Mouse (Mus musculus): Measurements from ENCODE around the gene Rell1. TPM values are rescaled to one million over a fixed set of nuclear protein-coding genes. Genes with fewer than 3 reads are reported as not detected.

Rell1 gene
- total RNA-seq, 2 experiments from 2014 or later = 11.9 to 12.2 TPM

Other genes with a start within 250 kb of the Rell1 start
- 1 to 10 TPM; 5.9 to 6.8 TPM for gene 0610040J01Rik, start 156.5 kb downstream of the Rell1 start, total RNA-seq (2021)
- gene Pgm2, start 124.1 kb upstream of the Rell1 start, total RNA-seq (2021) = 10 to 100 TPM; 10.3 to 10.7 TPM
- gene Tbc1d1, start 187.4 kb upstream of the Rell1 start, total RNA-seq (2021) = 10 to 100 TPM; 14.0 to 15.4 TPM

All from left cerebral cortex, postnatal 10 days (tissue).